Mouse (Mus musculus) heart, postnatal 25 days (tissue): Measurements from ENCODE around the gene Grip1. TPM values are rescaled to one million over a fixed set of nuclear protein-coding genes. Genes with fewer than 3 reads are reported as not detected.

Source experiments
- DNase-seq: peaks from one replicate; pipeline ENCODE4 v3.0.0; 2022; ENCODE audit warnings: low spot score
- intact Hi-C: fragments of 180-260 bp; cut with DNase I; formaldehyde crosslinking; loops from one replicate; pipeline ENCODE4 v1.15.1; 2025
- total RNA-seq, 2 experiments: library from RNA; stranded (reverse); gene quantifications; 2 replicates each; pipeline ENCODE4 v1.2.3; 2021

Gene Grip1
- total RNA-seq, 2 experiments from 2014 or later = 0.61 to 0.62 TPM

- DNase-seq = no peak
- intact Hi-C loops = loop anchor here (10.0 kb wide), 2 partner anchors 144 to 424 kb away; no protein-coding TSS in a partner anchor
These were observed 187.4 kb downstream of the Grip1 start for GRCm38 (mm10) chr10:119641011-119641410.

GRCm38 (mm10) chr10:119644289-119644688 lies 190.7 kb downstream of the Grip1 start:
- intact Hi-C loops = loop anchor here (10.0 kb wide), 2 partner anchors 141 to 421 kb away; no protein-coding TSS in a partner anchor
- DNase-seq = no peak

GRCm38 (mm10) chr10:119646500-119647439 lies 193.1 kb downstream of the Grip1 start:
- intact Hi-C loops = loop anchor here (5.0 to 10.0 kb wide), 4 partner anchors 138 to 556 kb away; partner anchors contain the start of genes Irak3 and Tmbim4
- DNase-seq = no peak

GRCm38 (mm10) chr10:119660677-119661353 lies 207.2 kb downstream of the Grip1 start:
- no peak for DNase-seq
- intact Hi-C loops = no loop called here

- DNase-seq = no peak
- intact Hi-C loops = no loop called here
These were observed 210.0 kb downstream of the Grip1 start for GRCm38 (mm10) chr10:119663586-119663985.

GRCm38 (mm10) chr10:119666386-119666785 lies 212.8 kb downstream of the Grip1 start:
- DNase-seq = no peak
- intact Hi-C loops = no loop called here

- DNase-seq = no peak
- intact Hi-C loops = no loop called here
These were observed 216.8 kb downstream of the Grip1 start for GRCm38 (mm10) chr10:119670456-119670855.

GRCm38 (mm10) chr10:119684377-119684826 lies 230.8 kb downstream of the Grip1 start:
- intact Hi-C loops = no loop called here
- no peak for DNase-seq

GRCm38 (mm10) chr10:119691358-119692083 lies 237.9 kb downstream of the Grip1 start:
- intact Hi-C loops = no loop called here
- no peak for DNase-seq

GRCm38 (mm10) chr10:119692284-119692890 lies 238.8 kb downstream of the Grip1 start:
- no peak for DNase-seq
- intact Hi-C loops = no loop called here

GRCm38 (mm10) chr10:119693400-119693799 lies 239.8 kb downstream of the Grip1 start:
- intact Hi-C loops = no loop called here
- no peak for DNase-seq

- no peak for DNase-seq
- intact Hi-C loops = no loop called here
These were observed 243.7 kb downstream of the Grip1 start for GRCm38 (mm10) chr10:119697257-119697798.

GRCm38 (mm10) chr10:119705348-119705747 lies 251.7 kb downstream of the Grip1 start:
- DNase-seq = no peak
- intact Hi-C loops = no loop called here

GRCm38 (mm10) chr10:119706281-119706680 lies 252.7 kb downstream of the Grip1 start:
- intact Hi-C loops = no loop called here
- DNase-seq = no peak

GRCm38 (mm10) chr10:119706983-119707382 lies 253.4 kb downstream of the Grip1 start:
- no peak for DNase-seq
- intact Hi-C loops = no loop called here

GRCm38 (mm10) chr10:119721887-119722286 lies 268.3 kb downstream of the Grip1 start:
- intact Hi-C loops = no loop called here

GRCm38 (mm10) chr10:119722471-119722870 lies 268.8 kb downstream of the Grip1 start:
- DNase-seq = no peak
- intact Hi-C loops = no loop called here

More at GRCm38 (mm10) chr10:119721887-119722286, 268.3 kb downstream of the Grip1 start:
- no peak for DNase-seq

GRCm38 (mm10) chr10:119723671-119724070 lies 270.0 kb downstream of the Grip1 start:
- DNase-seq = no peak
- intact Hi-C loops = no loop called here

- DNase-seq = no peak
- intact Hi-C loops = no loop called here
These were observed 271.7 kb downstream of the Grip1 start for GRCm38 (mm10) chr10:119725363-119725762.
